Mouse (Mus musculus): ENCODE results near the gene Add3. TPM values are rescaled to one million over a fixed set of nuclear protein-coding genes. Genes with fewer than 3 reads are reported as not detected.

The Add3 gene
- polyA plus RNA-seq, 1 experiment from 2014 or later, result 59.2 TPM

GRCm38 (mm10) chr19:53206986-53207385 lies 66.7 kb downstream of the Add3 start:
- DNase-seq (ENCODE audit: low spot score), result no peak
- no peak overlapping the region for H3K4me3 ChIP-seq (ENCODE audit: low read depth, low read length)
- H3K27me3 ChIP-seq (ENCODE audit: control insufficient read depth, insufficient read depth, low read length), result no peaks in the 10 kb centered on the region
- H3K4me2 ChIP-seq (ENCODE audit: low read depth), result no peak overlapping the region
- H3K4me1 ChIP-seq (ENCODE audit: control insufficient read depth, insufficient read depth, low read length), result no peaks in the 10 kb centered on the region
- H3K27ac ChIP-seq (ENCODE audit: low read depth, low read length), result no peak overlapping the region
- ATAC-seq (ENCODE audit: insufficient read depth, low FRiP score, low TSS enrichment), result no peak
- H3K36me3 ChIP-seq (ENCODE audit: control insufficient read depth, insufficient read depth, low read length), result no peaks in the 10 kb centered on the region
- no peaks in the 10 kb centered on the region for H3K9me3 ChIP-seq (ENCODE audit: control insufficient read depth, low read length)
- 95% methylated on average over 2 of the region's 2 CpGs for WGBS
- no peak overlapping the region for H3K9ac ChIP-seq (ENCODE audit: low read length)

- Histone ChIP-seq H3K4me1 (ENCODE audit: control insufficient read depth, insufficient read depth, low read length) (no peaks in the 10 kb centered on the region), H3K9ac (ENCODE audit: low read length) (no peak overlapping the region), H3K4me2 (ENCODE audit: low read depth) (no peak overlapping the region), H3K4me3 (ENCODE audit: low read depth, low read length) (no peak overlapping the region), H3K27me3 (ENCODE audit: control insufficient read depth, insufficient read depth, low read length) (no peaks in the 10 kb centered on the region), H3K9me3 (ENCODE audit: control insufficient read depth, low read length) (no peaks in the 10 kb centered on the region), H3K36me3 (ENCODE audit: control insufficient read depth, insufficient read depth, low read length) (no peaks in the 10 kb centered on the region), H3K27ac (ENCODE audit: low read depth, low read length) (no peak overlapping the region)
- no peak for ATAC-seq (ENCODE audit: insufficient read depth, low FRiP score, low TSS enrichment)
- 95% methylated on average over 7 of the region's 7 CpGs for WGBS
- no peak for DNase-seq (ENCODE audit: low spot score)
Measured at GRCm38 (mm10) chr19:53208830-53209229, 68.6 kb downstream of the Add3 start.

GRCm38 (mm10) chr19:53210251-53210650 lies 70.0 kb downstream of the Add3 start:
- Histone ChIP-seq H3K36me3 (ENCODE audit: control insufficient read depth, insufficient read depth, low read length) (no peaks in the 10 kb centered on the region), H3K27me3 (ENCODE audit: control insufficient read depth, insufficient read depth, low read length) (no peaks in the 10 kb centered on the region), H3K4me1 (ENCODE audit: control insufficient read depth, insufficient read depth, low read length) (no peaks in the 10 kb centered on the region), H3K9ac (ENCODE audit: low read length) (no peak overlapping the region), H3K4me2 (ENCODE audit: low read depth) (no peak overlapping the region), H3K27ac (ENCODE audit: low read depth, low read length) (no peak overlapping the region), H3K9me3 (ENCODE audit: control insufficient read depth, low read length) (no peaks in the 10 kb centered on the region), H3K4me3 (ENCODE audit: low read depth, low read length) (no peak overlapping the region)
- WGBS, result 82% methylated on average over 2 of the region's 2 CpGs
- DNase-seq (ENCODE audit: low spot score) (no peak), ATAC-seq (ENCODE audit: insufficient read depth, low FRiP score, low TSS enrichment) (no peak)

- H3K4me2 ChIP-seq (ENCODE audit: low read depth), result no peak overlapping the region
- H3K4me1 ChIP-seq (ENCODE audit: control insufficient read depth, insufficient read depth, low read length), result no peaks in the 10 kb centered on the region
- no peak overlapping the region for H3K4me3 ChIP-seq (ENCODE audit: low read depth, low read length)
- no peaks in the 10 kb centered on the region for H3K27me3 ChIP-seq (ENCODE audit: control insufficient read depth, insufficient read depth, low read length)
- no peaks in the 10 kb centered on the region for H3K36me3 ChIP-seq (ENCODE audit: control insufficient read depth, insufficient read depth, low read length)
- H3K9me3 ChIP-seq (ENCODE audit: control insufficient read depth, low read length), result no peaks in the 10 kb centered on the region
- ATAC-seq (ENCODE audit: insufficient read depth, low FRiP score, low TSS enrichment) (no peak), DNase-seq (ENCODE audit: low spot score) (no peak)
- no peak overlapping the region for H3K9ac ChIP-seq (ENCODE audit: low read length)
- 79% methylated on average over 2 of the region's 2 CpGs for WGBS
- no peak overlapping the region for H3K27ac ChIP-seq (ENCODE audit: low read depth, low read length)
Measured at GRCm38 (mm10) chr19:53215352-53215751, 75.1 kb downstream of the Add3 start.

- ATAC-seq (ENCODE audit: insufficient read depth, low FRiP score, low TSS enrichment) (no peak), DNase-seq (ENCODE audit: low spot score) (no peak)
- WGBS, result 90% methylated on average over 18 of the region's 18 CpGs
Measured at GRCm38 (mm10) chr19:53216761-53217538, 76.7 kb downstream of the Add3 start.

GRCm38 (mm10) chr19:53217837-53218236 lies 77.6 kb downstream of the Add3 start:
- H3K27ac ChIP-seq (ENCODE audit: low read depth, low read length), result no peak overlapping the region

More at GRCm38 (mm10) chr19:53216761-53217538, 76.7 kb downstream of the Add3 start:
- no peak overlapping the region for H3K4me3 ChIP-seq (ENCODE audit: low read depth, low read length)
- no peaks in the 10 kb centered on the region for H3K4me1 ChIP-seq (ENCODE audit: control insufficient read depth, insufficient read depth, low read length)
- no peaks in the 10 kb centered on the region for H3K27me3 ChIP-seq (ENCODE audit: control insufficient read depth, insufficient read depth, low read length)
- H3K9me3 ChIP-seq (ENCODE audit: control insufficient read depth, low read length), result no peaks in the 10 kb centered on the region
- H3K9ac ChIP-seq (ENCODE audit: low read length), result no peak overlapping the region
- H3K4me2 ChIP-seq (ENCODE audit: low read depth), result no peak overlapping the region
- H3K27ac ChIP-seq (ENCODE audit: low read depth, low read length), result no peak overlapping the region
- H3K36me3 ChIP-seq (ENCODE audit: control insufficient read depth, insufficient read depth, low read length), result no peaks in the 10 kb centered on the region

GRCm38 (mm10) chr19:53219305-53219704 lies 79.1 kb downstream of the Add3 start:
- H3K36me3 ChIP-seq (ENCODE audit: control insufficient read depth, insufficient read depth, low read length), result no peaks in the 10 kb centered on the region
- H3K9ac ChIP-seq (ENCODE audit: low read length), result no peak overlapping the region
- H3K4me3 ChIP-seq (ENCODE audit: low read depth, low read length), result no peak overlapping the region
- H3K27ac ChIP-seq (ENCODE audit: low read depth, low read length), result no peak overlapping the region
- H3K4me1 ChIP-seq (ENCODE audit: control insufficient read depth, insufficient read depth, low read length), result no peaks in the 10 kb centered on the region
- H3K4me2 ChIP-seq (ENCODE audit: low read depth), result no peak overlapping the region
- H3K27me3 ChIP-seq (ENCODE audit: control insufficient read depth, insufficient read depth, low read length), result no peaks in the 10 kb centered on the region
- DNase-seq (ENCODE audit: low spot score) (no peak), ATAC-seq (ENCODE audit: insufficient read depth, low FRiP score, low TSS enrichment) (no peak)
- H3K9me3 ChIP-seq (ENCODE audit: control insufficient read depth, low read length), result no peaks in the 10 kb centered on the region
- 74% methylated on average over 3 of the region's 3 CpGs for WGBS

More at GRCm38 (mm10) chr19:53217837-53218236, 77.6 kb downstream of the Add3 start:
- Histone ChIP-seq H3K9me3 (ENCODE audit: control insufficient read depth, low read length) (no peaks in the 10 kb centered on the region), H3K27me3 (ENCODE audit: control insufficient read depth, insufficient read depth, low read length) (no peaks in the 10 kb centered on the region), H3K4me3 (ENCODE audit: low read depth, low read length) (no peak overlapping the region), H3K4me2 (ENCODE audit: low read depth) (no peak overlapping the region), H3K4me1 (ENCODE audit: control insufficient read depth, insufficient read depth, low read length) (no peaks in the 10 kb centered on the region), H3K36me3 (ENCODE audit: control insufficient read depth, insufficient read depth, low read length) (no peaks in the 10 kb centered on the region), H3K9ac (ENCODE audit: low read length) (no peak overlapping the region)
- DNase-seq (ENCODE audit: low spot score) (no peak), ATAC-seq (ENCODE audit: insufficient read depth, low FRiP score, low TSS enrichment) (no peak)
- 89% methylated on average over 8 of the region's 8 CpGs for WGBS

GRCm38 (mm10) chr19:53221186-53221585 lies 80.9 kb downstream of the Add3 start:
- no peak for ATAC-seq (ENCODE audit: insufficient read depth, low FRiP score, low TSS enrichment)
- no peaks in the 10 kb centered on the region for H3K9me3 ChIP-seq (ENCODE audit: control insufficient read depth, low read length)
- H3K9ac ChIP-seq (ENCODE audit: low read length), result no peak overlapping the region
- WGBS, result 91% methylated on average over 3 of the region's 3 CpGs
- DNase-seq (ENCODE audit: low spot score), result no peak
- no peak overlapping the region for H3K4me2 ChIP-seq (ENCODE audit: low read depth)
- H3K27me3 ChIP-seq (ENCODE audit: control insufficient read depth, insufficient read depth, low read length), result no peaks in the 10 kb centered on the region
- no peak overlapping the region for H3K4me3 ChIP-seq (ENCODE audit: low read depth, low read length)
- H3K36me3 ChIP-seq (ENCODE audit: control insufficient read depth, insufficient read depth, low read length), result no peaks in the 10 kb centered on the region
- H3K27ac ChIP-seq (ENCODE audit: low read depth, low read length), result no peak overlapping the region
- H3K4me1 ChIP-seq (ENCODE audit: control insufficient read depth, insufficient read depth, low read length), result no peaks in the 10 kb centered on the region
